Mouse (Mus musculus): ENCODE measurements at regions not wholly inside any gene's neighbourhood (a gene's known extent, or its start where the extent isn't known, plus 50 kb on each side); places are given as distances from the start of the nearest gene placed in this dataset.

DNA sequence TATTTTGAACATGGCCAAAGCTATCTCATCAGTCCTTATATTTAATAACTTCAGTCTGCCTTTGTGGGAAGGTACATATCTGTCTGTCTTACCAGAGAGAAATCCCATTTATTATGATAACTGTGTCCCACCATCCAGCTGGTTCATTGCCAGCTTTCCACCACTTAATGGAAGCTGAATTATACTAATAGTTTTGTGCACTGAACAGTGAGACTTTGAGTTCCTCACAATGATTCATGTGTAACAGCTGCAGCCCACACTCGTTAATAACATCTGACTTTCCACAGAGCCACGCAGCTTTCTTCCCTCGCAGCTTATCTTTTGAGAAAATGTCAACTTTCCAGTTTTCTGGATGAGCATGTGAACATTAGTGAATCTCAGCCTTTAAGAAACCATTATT is 88.3 kb upstream of the Abcb5 start:
- no peak for TF ChIP-seq GATA4 (IDR thresholded peaks at IDR 0.05; ENCODE audit: insufficient replicate concordance, low read length)

DNA sequence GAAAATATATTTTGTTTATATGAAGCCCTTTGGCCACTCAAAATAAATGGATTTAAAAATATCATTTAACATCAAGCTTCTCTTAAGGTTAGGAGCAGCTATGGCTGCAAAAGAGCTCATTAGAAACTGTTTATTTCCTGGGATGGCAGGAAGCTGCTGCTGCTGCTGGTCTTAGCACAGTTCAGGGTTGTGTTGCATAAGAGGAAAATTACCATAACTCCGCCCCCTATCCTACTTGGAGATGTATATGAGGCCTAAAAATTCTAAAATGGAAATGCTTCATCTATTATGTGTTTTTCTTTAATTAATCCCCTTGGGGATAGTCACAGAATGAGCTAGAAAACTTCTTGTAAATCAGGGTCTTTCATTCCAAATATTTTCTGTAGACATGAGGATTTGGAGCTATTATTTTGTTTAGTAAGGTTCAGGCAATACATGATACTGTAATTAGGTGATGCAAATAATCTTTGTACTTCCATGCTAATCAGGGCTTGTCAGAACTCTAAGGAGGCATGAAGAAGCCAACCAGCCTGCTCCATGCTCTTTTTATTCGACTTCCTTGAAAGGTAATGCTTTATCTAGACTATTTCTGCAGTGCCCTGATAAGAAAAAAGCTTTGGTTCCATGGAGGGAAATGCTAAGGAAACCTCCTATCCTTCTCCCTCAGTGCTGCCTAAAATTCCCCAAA is 85.6 kb upstream of the Abcb5 start:
- peak; percentile 30; the same call in 1 of the 2 replicates for TF ChIP-seq GATA4 (IDR thresholded peaks at IDR 0.05; ENCODE audit: insufficient replicate concordance, low read length)

DNA sequence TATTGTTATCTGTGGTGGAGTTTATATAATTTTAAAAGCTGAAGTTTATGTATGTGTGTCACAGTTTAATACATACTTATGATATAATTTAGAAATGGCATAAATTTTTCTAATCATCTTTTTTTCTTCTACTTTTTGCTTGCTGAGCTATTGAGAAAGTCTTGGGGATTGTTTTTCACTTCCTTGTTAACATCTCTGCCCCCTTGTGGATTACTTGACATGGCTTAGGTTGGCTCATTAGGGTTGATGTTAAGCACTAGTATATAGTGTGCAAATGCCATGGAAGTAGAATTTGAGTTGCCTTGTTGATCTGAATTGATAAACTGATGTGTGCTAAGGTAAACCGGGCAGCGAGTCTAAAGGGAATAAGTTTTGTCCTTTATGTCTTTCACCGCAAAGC is 72.1 kb upstream of the Abcb5 start:
- TF ChIP-seq GATA4 (IDR thresholded peaks at IDR 0.05; ENCODE audit: insufficient replicate concordance, low read length) = no peak

DNA sequence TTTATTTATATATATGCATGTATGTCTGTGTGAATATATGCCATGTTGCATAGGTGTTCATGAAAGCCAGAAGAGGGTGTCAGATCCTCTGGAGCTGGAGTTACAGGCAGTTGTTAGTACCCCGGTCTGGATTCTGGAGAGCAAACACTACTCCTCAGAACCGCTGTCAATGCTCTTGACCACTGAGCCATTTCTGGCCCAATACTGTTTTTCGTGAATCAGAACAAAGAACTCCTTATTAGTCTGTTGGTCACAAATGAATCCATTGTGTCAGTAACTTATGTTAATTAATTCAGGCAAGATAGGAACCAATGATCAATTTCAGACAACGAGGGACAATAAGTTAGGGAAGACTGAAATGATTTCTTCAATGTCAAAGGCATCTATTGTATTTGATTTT is 68.6 kb upstream of the Abcb5 start:
- no peak for TF ChIP-seq GATA4 (IDR thresholded peaks at IDR 0.05; ENCODE audit: insufficient replicate concordance, low read length)

DNA sequence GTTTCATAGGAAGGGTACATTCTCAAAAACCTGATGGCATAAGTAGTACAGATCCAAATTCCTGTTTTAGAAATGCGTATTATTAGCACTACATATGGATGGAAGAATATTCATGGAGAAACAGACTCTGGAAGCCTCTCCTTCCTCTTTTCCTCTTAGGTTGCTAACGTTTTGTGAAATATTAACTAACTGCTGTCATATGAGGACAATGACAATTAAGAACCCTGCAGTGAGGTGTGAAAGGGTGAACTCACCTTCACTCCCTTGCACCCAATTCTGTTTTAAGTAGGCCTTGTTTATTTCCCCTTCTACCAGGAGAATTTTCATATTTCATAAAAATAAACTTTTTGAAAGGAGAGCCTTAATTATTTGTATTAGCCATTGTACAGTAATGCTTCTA is 62.5 kb upstream of the Abcb5 start:
- no peak for TF ChIP-seq GATA4 (IDR thresholded peaks at IDR 0.05; ENCODE audit: insufficient replicate concordance, low read length)

DNA sequence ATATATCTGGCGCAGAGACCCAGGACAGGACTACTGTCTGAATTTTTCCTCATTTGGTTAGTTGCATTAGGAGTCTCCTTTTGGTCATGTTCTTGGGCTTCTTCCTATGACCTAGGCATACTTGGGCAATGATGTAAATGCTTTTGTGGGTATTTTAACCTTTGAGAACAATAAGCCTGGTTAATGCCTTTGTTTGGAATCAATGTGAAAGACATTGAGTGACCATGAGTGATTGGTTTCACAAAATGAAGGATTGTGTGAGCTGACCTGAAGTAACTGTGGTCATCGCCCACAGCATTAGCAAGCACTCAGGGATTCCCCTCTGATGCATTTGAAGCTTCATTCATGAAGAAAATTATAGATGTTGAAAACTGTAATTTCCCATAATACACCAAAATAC is 61.9 kb upstream of the Abcb5 start:
- no peak for TF ChIP-seq GATA4 (IDR thresholded peaks at IDR 0.05; ENCODE audit: insufficient replicate concordance, low read length)

DNA sequence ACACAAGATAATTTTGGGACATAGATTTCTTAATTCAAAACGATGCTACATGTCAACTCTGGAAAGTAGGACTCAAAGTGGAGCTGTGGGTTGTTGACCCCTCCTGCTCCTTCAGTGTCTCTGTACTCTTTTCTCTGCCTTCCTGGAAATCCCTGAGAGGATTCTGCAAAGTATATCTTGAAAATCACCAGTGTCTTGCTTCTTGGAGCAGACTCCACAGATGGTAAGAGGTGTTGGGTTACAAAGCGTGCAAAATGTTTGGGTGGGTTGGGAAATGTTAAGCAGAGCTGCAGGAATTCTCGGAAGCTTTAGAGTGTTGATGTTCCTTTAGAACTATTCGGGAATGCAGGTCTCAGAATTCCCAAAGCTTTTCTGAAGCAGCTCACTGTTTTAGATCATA is 61.5 kb upstream of the Abcb5 start:
- TF ChIP-seq GATA4 (IDR thresholded peaks at IDR 0.05; ENCODE audit: insufficient replicate concordance, low read length) = no peak

DNA sequence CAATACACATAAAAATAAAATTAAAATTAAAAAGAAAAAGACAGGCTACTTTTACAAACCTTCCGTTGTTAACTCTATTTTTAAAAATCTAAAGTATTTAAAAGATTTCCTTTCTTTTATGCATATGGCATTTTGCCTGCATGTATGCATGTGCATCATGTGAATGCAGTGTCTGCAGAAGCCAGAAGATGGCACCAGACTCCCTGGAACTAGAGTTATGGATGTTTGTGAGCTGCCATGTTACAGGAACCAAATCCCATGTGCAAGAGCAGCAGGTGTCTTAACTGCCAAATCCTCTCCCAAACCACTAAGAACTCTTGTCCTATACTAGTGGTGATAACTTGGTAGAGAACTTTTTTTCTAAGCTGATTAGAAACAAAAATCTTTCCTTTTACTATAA is 60.1 kb upstream of the Abcb5 start:
- TF ChIP-seq GATA4 (IDR thresholded peaks at IDR 0.05; ENCODE audit: insufficient replicate concordance, low read length) = no peak

DNA sequence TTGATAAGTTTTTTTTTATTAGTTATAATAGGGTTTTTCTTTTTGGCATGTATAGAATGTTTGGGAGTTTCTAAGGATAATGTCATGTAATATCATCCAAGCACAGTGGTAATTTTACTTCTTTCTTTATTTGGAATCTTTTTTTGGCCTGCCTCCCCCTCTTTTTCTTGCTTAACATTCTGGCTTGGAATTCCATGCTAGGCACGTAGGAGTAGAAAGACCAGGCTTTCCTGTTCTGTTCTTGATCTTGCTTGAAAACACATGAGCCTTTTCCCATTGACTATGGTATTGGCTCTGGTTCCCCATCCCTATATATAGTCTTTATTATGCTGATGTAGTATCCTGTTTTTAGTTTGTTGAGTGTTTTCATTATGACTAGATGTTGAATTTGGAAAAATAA is 57.8 kb upstream of the Abcb5 start:
- TF ChIP-seq GATA4 (IDR thresholded peaks at IDR 0.05; ENCODE audit: insufficient replicate concordance, low read length) = no peak
